Mouse (Mus musculus): ENCODE data around the gene Trabd2b. TPM values are rescaled to one million over a fixed set of nuclear protein-coding genes. Genes with fewer than 3 reads are reported as not detected.
A peak's percentile ranks its signal among the peaks of the same experiment; 100 is the strongest.

Gene Trabd2b
- polyA plus RNA-seq, 1 experiment from 2014 or later = 1.5 TPM

GRCm38 (mm10) chr4:114516651-114517050 is 110.1 kb downstream of the Trabd2b start:
- Histone ChIP-seq H3K9ac (no peak overlapping the region), H3K27ac (ENCODE audit: poor library complexity, severe bottlenecking) (0 out of 2 replicates have a peak overlapping the region, but pooled peaks have one; percentile 1), H3K4me2 (no peak overlapping the region), H3K27me3 (replicated peaks) (peaks cover 43% of the 10 kb centered on the region), H3K36me3 (no peaks in the 10 kb centered on the region), H3K9me3 (replicated peaks) (no peaks in the 10 kb centered on the region), H3K4me1 (replicated peaks) (peaks cover 21% of the 10 kb centered on the region), H3K4me3 (no peak overlapping the region)
- 55% methylated on average over 4 of the region's 4 CpGs for WGBS
- no peak for ATAC-seq (ENCODE audit: insufficient number of reproducible peaks, low FRiP score)

- H3K27me3 ChIP-seq (replicated peaks) = peaks cover 44% of the 10 kb centered on the region
- 81% methylated on average over 3 of the region's 3 CpGs for WGBS
- no peak for ATAC-seq (ENCODE audit: insufficient number of reproducible peaks, low FRiP score)
- H3K36me3 ChIP-seq = no peaks in the 10 kb centered on the region
- H3K4me1 ChIP-seq (replicated peaks) = peaks cover 21% of the 10 kb centered on the region
- H3K4me2 ChIP-seq = no peak overlapping the region
- no peak overlapping the region for H3K9ac ChIP-seq
- H3K27ac ChIP-seq (ENCODE audit: poor library complexity, severe bottlenecking) = no peak overlapping the region
- H3K9me3 ChIP-seq (replicated peaks) = no peaks in the 10 kb centered on the region
- H3K4me3 ChIP-seq = no peak overlapping the region
These were observed 111.5 kb downstream of the Trabd2b start for GRCm38 (mm10) chr4:114518061-114518460.

GRCm38 (mm10) chr4:114518571-114518970 is 112.0 kb downstream of the Trabd2b start:
- no peak for ATAC-seq (ENCODE audit: insufficient number of reproducible peaks, low FRiP score)
- Histone ChIP-seq H3K27me3 (replicated peaks) (peaks cover 46% of the 10 kb centered on the region), H3K9me3 (replicated peaks) (no peaks in the 10 kb centered on the region), H3K36me3 (no peaks in the 10 kb centered on the region), H3K9ac (no peak overlapping the region), H3K4me1 (replicated peaks) (peaks cover 21% of the 10 kb centered on the region), H3K27ac (ENCODE audit: poor library complexity, severe bottlenecking) (no peak overlapping the region), H3K4me3 (no peak overlapping the region), H3K4me2 (no peak overlapping the region)
- WGBS = 79% methylated on average over 1 of the region's 1 CpGs

DNA sequence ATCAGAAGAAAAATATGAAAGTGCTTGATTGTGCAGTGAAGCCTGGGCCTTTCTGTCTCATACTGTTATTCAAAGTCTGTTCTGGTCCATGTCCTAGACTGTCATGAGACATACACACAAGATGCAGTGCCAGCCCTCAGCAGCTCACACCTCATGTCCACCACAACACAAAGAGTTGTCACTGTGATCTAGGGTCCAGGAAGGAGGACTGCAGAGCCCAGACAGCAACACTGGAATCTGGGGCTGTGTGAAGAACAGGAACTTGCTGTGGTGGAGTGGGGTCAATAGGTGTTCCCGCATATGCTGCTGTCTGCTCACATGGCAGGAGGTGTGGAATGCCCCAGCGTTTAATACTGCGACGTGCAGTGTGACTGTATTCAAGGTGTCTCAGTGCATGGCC is 112.8 kb downstream of the Trabd2b start:
- WGBS = 77% methylated on average over 4 of the region's 4 CpGs
- H3K4me1 ChIP-seq (replicated peaks) = peaks cover 21% of the 10 kb centered on the region
- no peak overlapping the region for H3K4me2 ChIP-seq
- no peak for ATAC-seq (ENCODE audit: insufficient number of reproducible peaks, low FRiP score)
- H3K9ac ChIP-seq = no peak overlapping the region
- no peaks in the 10 kb centered on the region for H3K36me3 ChIP-seq
- no peak overlapping the region for H3K27ac ChIP-seq (ENCODE audit: poor library complexity, severe bottlenecking)
- H3K4me3 ChIP-seq = no peak overlapping the region
- H3K27me3 ChIP-seq (replicated peaks) = peaks cover 53% of the 10 kb centered on the region
- H3K9me3 ChIP-seq (replicated peaks) = no peaks in the 10 kb centered on the region

- H3K9ac ChIP-seq = no peak overlapping the region
- ATAC-seq (ENCODE audit: insufficient number of reproducible peaks, low FRiP score) = no peak
- peaks cover 19% of the 10 kb centered on the region for H3K4me1 ChIP-seq (replicated peaks)
- 73% methylated on average over 3 of the region's 3 CpGs for WGBS
- no peaks in the 10 kb centered on the region for H3K36me3 ChIP-seq
- H3K27ac ChIP-seq (ENCODE audit: poor library complexity, severe bottlenecking) = no peak overlapping the region
- peaks cover 54% of the 10 kb centered on the region for H3K27me3 ChIP-seq (replicated peaks)
- H3K4me2 ChIP-seq = no peak overlapping the region
- no peaks in the 10 kb centered on the region for H3K9me3 ChIP-seq (replicated peaks)
- no peak overlapping the region for H3K4me3 ChIP-seq
These were observed 113.4 kb downstream of the Trabd2b start for GRCm38 (mm10) chr4:114519966-114520365.

DNA sequence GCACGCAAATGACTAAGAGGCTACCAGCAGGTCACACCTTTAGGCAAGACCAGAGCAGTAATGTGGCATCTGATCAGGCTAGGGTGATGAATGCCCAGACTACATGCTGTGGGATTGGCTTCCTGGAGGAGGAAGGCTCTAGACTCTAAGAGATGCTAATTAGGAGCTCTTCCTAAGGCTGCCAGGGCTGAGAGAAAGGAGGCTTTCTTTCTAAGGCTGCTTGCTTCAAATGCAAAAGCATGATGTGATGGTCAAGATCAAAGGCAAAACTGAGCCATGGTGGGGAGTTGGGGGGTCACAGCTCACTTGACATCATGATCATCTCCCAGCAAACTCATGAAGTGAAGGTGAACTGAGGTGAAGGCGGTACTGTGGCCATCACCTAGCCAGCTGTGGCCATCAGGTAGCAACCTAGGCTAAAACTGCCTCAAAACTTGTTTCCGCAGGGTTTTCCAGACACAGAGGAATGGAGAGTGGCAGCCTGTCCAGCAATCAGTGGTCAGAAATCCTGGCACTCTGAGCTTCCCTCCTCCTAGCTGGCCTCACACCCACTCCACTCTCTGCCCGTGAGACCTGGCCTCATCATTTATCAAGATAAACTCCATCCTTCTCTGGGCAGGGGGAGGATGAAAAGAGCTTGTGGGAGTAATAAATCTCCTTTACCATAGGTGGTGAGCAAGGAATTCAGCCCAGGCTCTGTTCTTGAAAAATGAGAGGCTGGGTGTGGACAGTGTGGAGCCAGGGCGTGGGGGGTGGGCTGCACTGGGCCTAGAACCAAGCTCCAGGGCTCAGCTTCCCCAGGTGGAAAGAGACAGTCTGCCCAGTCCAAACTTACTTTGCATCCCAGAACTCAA is 117.0 kb downstream of the Trabd2b start:
- no peaks in the 10 kb centered on the region for H3K9me3 ChIP-seq (replicated peaks)
- H3K36me3 ChIP-seq = no peaks in the 10 kb centered on the region
- H3K9ac ChIP-seq = no peak overlapping the region
- H3K27ac ChIP-seq (ENCODE audit: poor library complexity, severe bottlenecking) = no peak overlapping the region
- WGBS = 70% methylated on average over 5 of the region's 5 CpGs
- H3K4me2 ChIP-seq = no peak overlapping the region
- H3K4me3 ChIP-seq = no peak overlapping the region
- H3K27me3 ChIP-seq (replicated peaks) = peaks cover 40% of the 10 kb centered on the region
- H3K4me1 ChIP-seq (replicated peaks) = no peaks in the 10 kb centered on the region
- 0 out of 2 replicates have a peak, but pooled peaks have one; percentile 18 for ATAC-seq (ENCODE audit: insufficient number of reproducible peaks, low FRiP score)

DNA sequence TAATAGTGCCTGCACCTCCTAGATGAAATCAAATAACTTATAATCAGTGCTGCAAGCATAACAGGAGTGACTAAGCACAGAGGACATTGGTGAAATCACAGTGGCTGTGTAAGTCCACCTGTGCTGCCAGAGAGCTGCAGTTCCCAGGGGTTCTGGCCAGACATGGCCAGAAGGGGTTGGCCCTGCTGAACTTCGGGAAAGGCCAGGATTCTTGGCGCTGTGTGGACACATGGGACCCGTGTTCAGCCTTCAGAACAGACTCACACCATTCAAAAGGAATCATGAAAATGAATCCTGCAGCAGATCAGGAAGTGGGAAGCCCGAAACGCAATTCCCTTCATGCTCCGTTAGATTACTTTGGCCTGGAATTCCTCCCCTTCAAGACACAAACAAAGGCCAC is 125.1 kb downstream of the Trabd2b start:
- Histone ChIP-seq H3K27ac (ENCODE audit: poor library complexity, severe bottlenecking) (no peak overlapping the region), H3K9ac (no peak overlapping the region), H3K4me3 (no peak overlapping the region), H3K4me2 (no peak overlapping the region), H3K4me1 (replicated peaks) (peaks cover 14% of the 10 kb centered on the region; the same call in 1 of the 2 replicates), H3K9me3 (replicated peaks) (no peaks in the 10 kb centered on the region), H3K36me3 (no peaks in the 10 kb centered on the region), H3K27me3 (replicated peaks) (peaks cover 3% of the 10 kb centered on the region)
- 72% methylated on average over 6 of the region's 6 CpGs for WGBS
- no peak for ATAC-seq (ENCODE audit: insufficient number of reproducible peaks, low FRiP score)

DNA sequence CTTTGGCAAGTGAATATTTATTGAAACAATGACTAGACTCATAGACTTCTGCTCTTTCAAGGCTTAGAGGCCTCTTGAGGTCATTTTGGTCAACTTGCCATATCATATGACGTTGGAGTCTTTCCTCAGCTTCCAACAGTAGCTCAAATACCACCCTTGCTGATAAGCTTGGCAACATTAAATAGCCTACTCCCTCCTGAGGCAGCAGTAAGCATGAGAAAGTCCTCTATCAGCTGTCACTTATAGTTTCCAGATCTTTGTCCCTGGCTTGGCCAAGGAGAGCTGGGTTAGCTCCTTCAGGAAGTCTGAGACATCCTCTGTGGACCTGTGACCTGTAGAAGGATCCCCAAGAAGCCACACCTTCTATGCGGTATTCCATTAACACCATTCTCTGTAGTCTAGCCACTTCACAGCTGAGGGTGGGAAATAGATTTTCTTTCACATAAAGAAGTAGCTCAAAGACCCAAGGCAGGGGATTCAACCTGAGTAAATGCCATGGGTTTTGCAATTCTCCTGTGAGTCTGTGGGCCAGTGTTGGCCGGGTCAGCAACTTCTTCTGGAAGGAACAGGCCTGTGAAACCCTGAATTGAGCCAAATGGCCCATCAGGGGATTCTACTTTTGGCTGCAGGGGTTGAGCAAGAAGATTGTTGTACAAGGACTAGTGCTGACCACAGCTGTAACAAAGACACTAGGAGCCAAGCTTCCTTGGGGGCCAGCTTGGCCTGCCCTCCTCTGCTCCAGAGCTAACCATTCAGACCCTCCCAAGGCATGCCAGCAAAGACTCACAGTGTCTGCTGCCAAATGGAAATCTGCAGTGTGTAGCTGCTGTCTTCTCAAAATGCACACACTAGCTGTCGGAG is 127.6 kb downstream of the Trabd2b start:
- peaks cover 8% of the 10 kb centered on the region for H3K27me3 ChIP-seq (replicated peaks)
- 59% methylated on average over 4 of the region's 4 CpGs for WGBS
- H3K27ac ChIP-seq (ENCODE audit: poor library complexity, severe bottlenecking) = no peak overlapping the region
- no peaks in the 10 kb centered on the region for H3K9me3 ChIP-seq (replicated peaks)
- H3K4me2 ChIP-seq = no peak overlapping the region
- peaks cover 14% of the 10 kb centered on the region; the same call in 1 of the 2 replicates for H3K4me1 ChIP-seq (replicated peaks)
- H3K4me3 ChIP-seq = no peak overlapping the region
- no peaks in the 10 kb centered on the region for H3K36me3 ChIP-seq
- no peak overlapping the region for H3K9ac ChIP-seq
- ATAC-seq (ENCODE audit: insufficient number of reproducible peaks, low FRiP score) = no peak

DNA sequence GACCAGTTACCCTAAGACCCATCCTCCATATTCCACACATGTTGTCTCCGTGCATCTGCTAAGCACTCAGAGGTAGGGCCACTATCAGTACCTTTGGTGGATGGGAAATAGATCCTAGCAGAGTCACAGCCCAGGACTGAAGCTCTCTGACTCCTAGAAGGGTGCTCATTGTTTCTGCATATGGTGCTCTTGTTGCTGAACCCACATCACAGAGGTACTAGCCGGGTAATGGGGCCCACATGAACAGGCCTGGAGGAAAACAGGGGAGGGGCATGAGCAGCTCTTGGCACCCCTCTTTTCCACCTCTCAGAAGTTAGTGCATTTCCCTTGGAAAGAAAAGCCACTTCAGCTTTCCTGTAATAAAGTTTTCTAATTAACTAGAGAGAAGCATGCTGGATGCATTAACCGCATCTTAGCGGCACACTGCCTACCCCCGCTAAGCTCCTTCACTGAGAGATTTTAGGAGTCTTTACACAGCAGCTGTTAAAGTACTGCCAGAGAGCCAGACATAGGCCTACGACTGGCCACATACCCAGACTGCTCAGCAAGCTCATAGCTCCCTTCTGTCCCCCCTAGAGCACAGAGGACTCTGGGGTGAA is 131.0 kb downstream of the Trabd2b start:
- peaks cover 17% of the 10 kb centered on the region for H3K27me3 ChIP-seq (replicated peaks)

DNA sequence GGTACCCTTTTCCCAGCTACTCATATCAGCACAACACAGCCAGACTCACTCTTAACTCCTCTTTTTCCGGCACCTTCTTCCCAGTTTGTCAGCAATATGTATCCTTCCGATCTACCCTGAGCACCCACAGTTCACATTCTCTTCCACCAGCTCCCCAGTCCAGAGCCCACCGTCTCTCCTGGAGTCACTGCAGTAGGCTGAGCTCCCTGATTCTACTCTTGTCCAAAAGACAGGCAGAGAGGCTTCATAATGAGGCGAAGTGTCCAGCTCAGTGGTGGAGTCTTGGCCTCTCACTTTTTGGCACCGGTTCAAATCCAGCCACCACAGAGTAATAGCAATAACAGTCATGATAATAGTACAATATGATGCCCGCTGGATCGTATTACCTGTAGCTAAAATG is 133.5 kb downstream of the Trabd2b start:
- Histone ChIP-seq H3K36me3 (no peaks in the 10 kb centered on the region), H3K4me2 (no peak overlapping the region), H3K9ac (no peak overlapping the region), H3K4me1 (replicated peaks) (no peaks in the 10 kb centered on the region), H3K4me3 (no peak overlapping the region), H3K27ac (ENCODE audit: poor library complexity, severe bottlenecking) (no peak overlapping the region), H3K9me3 (replicated peaks) (no peaks in the 10 kb centered on the region), H3K27me3 (replicated peaks) (peaks cover 29% of the 10 kb centered on the region)
- WGBS = 85% methylated on average over 7 of the region's 7 CpGs
- ATAC-seq (ENCODE audit: insufficient number of reproducible peaks, low FRiP score) = no peak; the same call in 1 of the 2 replicates

More for the DNA sequence above, 131.0 kb downstream of the Trabd2b start:
- Histone ChIP-seq H3K27ac (ENCODE audit: poor library complexity, severe bottlenecking) (no peak overlapping the region), H3K36me3 (no peaks in the 10 kb centered on the region), H3K4me2 (no peak overlapping the region), H3K4me1 (replicated peaks) (peaks cover 10% of the 10 kb centered on the region; the same call in 1 of the 2 replicates), H3K9me3 (replicated peaks) (no peaks in the 10 kb centered on the region), H3K4me3 (no peak overlapping the region), H3K9ac (no peak overlapping the region)
- 80% methylated on average over 6 of the region's 6 CpGs for WGBS
- no peak for ATAC-seq (ENCODE audit: insufficient number of reproducible peaks, low FRiP score)

DNA sequence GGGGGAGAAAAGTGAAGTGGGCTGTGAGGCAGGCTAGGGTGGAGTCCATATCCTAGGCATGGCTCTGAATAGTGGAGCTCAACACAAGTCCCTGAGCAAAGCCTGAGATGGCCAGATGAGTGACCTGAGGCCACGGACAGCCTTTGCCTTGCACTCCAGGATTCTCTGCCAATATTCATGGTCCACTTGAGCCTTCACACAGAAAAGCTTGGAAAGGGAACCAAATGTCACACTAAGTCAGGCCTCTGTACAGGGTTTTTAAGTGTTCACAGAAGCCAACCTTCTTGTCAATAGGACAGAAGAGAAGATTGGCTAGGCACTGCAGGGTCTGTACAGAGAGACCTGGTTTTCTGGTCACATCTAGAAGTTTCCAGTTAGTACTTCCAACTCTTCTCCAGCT is 134.7 kb downstream of the Trabd2b start:
- Histone ChIP-seq H3K4me3 (no peak overlapping the region), H3K27ac (ENCODE audit: poor library complexity, severe bottlenecking) (no peak overlapping the region), H3K27me3 (replicated peaks) (peaks cover 29% of the 10 kb centered on the region), H3K4me2 (no peak overlapping the region), H3K36me3 (no peaks in the 10 kb centered on the region), H3K4me1 (replicated peaks) (no peaks in the 10 kb centered on the region), H3K9ac (no peak overlapping the region), H3K9me3 (replicated peaks) (no peaks in the 10 kb centered on the region)
- WGBS = 81% methylated on average over 1 of the region's 1 CpGs
- ATAC-seq (ENCODE audit: insufficient number of reproducible peaks, low FRiP score) = no peak
